Mouse (Mus musculus): ENCODE data around the gene Cdc37. TPM values are rescaled to one million over a fixed set of nuclear protein-coding genes. Genes with fewer than 3 reads are reported as not detected.
"Not testable (repeated sequence)": the region's sequence is repeated elsewhere in the genome, so short reads cannot be mapped to it uniquely, and the experiment has no call there.

Gene Cdc37
- polyA plus RNA-seq (2016; fragmentation: Nextera tagmentation; extraction: Ambion mirVana): 232 and 241 TPM in 2 replicates

DNA sequence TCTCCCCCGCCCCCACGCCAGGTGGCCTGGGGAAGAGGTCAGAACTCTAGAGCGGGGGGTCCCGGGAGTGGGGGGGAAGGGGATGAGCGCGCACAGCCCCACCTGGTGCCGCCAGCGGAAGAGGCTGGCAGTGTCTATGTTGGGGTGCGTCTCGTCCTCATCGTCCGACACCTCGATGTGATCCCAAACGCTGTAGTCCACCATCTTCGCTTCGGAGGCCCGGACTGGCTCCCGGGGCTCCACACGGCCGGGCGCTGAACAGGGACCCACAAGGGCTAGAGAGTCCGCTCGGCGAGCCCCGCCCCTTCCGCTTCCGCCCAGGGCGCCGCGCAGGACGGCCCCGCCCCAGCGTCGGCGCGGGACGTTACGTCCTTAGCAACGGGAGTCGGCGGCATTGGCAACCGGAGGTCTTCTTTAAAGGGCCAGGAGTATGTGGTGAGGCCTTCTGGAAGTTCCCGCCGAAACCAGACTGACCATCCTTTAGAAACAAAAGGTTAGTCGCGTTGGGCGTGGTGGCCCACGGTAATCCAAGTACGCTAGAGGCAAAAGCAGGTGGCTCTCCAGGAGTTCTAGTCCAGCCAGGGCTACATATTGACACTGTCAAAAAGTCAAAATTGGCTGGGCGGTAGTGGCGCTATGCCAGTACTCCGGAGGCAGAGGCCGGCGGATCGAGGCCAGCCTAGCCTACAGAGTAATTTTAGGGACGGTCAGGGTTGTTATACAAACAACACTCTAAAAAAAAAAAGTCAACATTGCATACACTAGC, at the start of gene Cdc37:
Cdc37 (minus strand) TSS at position 329 of the 766 bp plus-strand sequence.
- Histone ChIP-seq H3K4me2 (peak within 1 kb of the TSS; percentile 97), H3K27ac (ENCODE audit: poor library complexity, severe bottlenecking) (peak within 1 kb of the TSS; percentile 53; the same call in 1 of the 2 replicates), H3K9ac (peak within 1 kb of the TSS; percentile 92), H3K36me3 (peaks cover 15% of the 10 kb centered on the region), H3K4me1 (replicated peaks) (peaks cover 61% of the 10 kb centered on the region), H3K4me3 (peak within 1 kb of the TSS; percentile 97), H3K9me3 (replicated peaks) (no peaks in the 10 kb centered on the region), H3K27me3 (replicated peaks) (no peaks in the 10 kb centered on the region)
- WGBS: 3% methylated on average over 56 of the region's 56 CpGs
- peak; percentile 90 for ATAC-seq (ENCODE audit: insufficient number of reproducible peaks, low FRiP score)

DNA sequence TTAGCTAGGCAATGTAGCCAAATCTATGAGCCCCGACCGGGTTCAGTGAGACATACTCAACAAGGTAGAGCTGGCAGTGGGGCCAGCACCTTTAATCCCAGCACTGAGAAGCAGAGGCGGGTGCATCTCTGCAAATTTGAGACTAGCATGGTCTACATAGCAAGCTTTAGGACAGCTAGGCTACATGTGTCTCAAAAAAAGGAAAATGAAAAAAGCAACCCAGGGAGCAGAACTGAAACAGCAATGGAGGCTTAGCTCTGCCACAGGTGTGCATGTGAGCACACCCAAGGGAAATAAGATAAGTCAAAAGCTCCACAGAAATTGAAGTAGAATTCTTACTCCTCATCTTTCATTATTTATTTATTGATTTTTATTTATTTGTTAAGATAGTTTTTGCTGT, 49.2 kb upstream of the Cdc37 start:
- no peak overlapping the region for H3K9ac ChIP-seq
- H3K9me3 ChIP-seq (replicated peaks): no peaks in the 10 kb centered on the region
- H3K4me1 ChIP-seq (replicated peaks): peaks cover 17% of the 10 kb centered on the region
- WGBS: 81% methylated on average over 3 of the region's 3 CpGs
- ATAC-seq (ENCODE audit: insufficient number of reproducible peaks, low FRiP score): no peak
- H3K27me3 ChIP-seq (replicated peaks): no peaks in the 10 kb centered on the region
- no peak overlapping the region for H3K4me3 ChIP-seq
- peaks cover 30% of the 10 kb centered on the region for H3K36me3 ChIP-seq
- H3K27ac ChIP-seq (ENCODE audit: poor library complexity, severe bottlenecking): no peak overlapping the region
- H3K4me2 ChIP-seq: no peak overlapping the region

DNA sequence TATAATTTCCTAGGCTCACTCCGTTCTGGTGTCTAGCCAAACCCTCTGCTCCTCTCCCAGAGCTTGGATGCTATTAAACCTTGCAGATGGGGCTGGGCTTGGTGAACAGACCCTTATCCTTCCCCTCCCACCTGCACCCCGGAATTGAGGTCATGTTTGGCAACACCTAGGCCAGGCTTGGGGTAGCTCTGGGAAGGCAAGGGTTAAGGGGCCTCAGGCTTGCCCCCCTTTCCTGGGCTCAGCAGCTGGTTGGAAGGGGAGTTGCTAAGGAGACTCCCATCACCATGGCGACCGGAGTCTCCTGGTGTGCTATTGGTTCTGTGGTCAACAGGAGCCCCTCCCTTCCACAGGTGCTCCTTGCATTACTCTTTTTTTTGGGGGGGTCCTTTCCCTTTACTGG, 48.2 kb upstream of the Cdc37 start:
- no peak overlapping the region for H3K27ac ChIP-seq (ENCODE audit: poor library complexity, severe bottlenecking)
- 30% methylated on average over 4 of the region's 4 CpGs for WGBS
- peaks cover 28% of the 10 kb centered on the region for H3K36me3 ChIP-seq
- H3K4me3 ChIP-seq: no peak overlapping the region
- H3K27me3 ChIP-seq (replicated peaks): no peaks in the 10 kb centered on the region
- H3K4me1 ChIP-seq (replicated peaks): peaks cover 17% of the 10 kb centered on the region
- H3K9me3 ChIP-seq (replicated peaks): no peaks in the 10 kb centered on the region
- no peak overlapping the region for H3K4me2 ChIP-seq
- no peak for ATAC-seq (ENCODE audit: insufficient number of reproducible peaks, low FRiP score)
- H3K9ac ChIP-seq: no peak overlapping the region

DNA sequence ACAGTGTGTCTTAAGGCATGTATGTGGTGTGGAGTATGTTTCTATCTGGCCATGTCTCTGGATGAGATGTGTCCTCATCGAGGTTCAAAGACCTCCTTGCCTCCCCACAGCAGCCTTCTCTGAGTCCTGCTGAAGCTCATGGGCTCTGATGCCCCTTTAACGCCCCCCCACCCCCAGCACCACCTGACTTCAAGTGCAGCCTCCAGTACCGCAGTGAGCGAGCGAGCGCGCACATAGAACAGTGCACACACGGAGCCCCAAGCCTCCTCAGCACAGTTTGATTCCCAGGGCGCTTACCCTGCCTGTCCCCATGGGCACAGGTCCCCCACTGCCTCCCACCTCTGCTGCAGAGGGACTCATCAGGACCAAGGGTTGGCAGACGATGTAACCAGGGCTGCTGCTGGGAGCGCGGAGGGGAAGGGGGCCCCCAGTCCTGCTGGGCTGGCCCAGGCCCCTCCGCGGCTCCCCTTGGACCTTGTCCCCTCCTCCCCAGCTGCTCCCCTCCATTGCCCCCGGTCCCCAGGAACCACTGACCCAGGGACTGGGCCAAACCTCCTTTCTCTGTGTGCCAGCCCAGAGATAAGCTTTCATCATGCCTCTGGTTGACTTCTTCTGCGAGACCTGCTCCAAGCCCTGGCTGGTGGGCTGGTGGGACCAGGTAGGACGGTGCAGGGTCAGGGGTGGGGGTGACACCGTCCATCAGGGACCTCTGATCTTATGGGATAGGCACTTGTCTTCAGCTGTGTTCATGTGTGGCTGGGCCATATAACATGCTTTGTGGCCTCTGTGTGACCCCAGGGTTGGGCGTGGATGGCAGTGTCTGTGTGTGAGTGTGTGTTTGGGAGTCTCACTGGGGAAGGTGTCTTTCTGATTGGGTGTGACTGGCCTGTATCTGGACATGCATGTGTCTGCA, 47.0 kb upstream of the Cdc37 start:
- H3K9me3 ChIP-seq (replicated peaks): no peaks in the 10 kb centered on the region
- peaks cover 17% of the 10 kb centered on the region for H3K4me1 ChIP-seq (replicated peaks)
- ATAC-seq (ENCODE audit: insufficient number of reproducible peaks, low FRiP score): no peak; the same call in 1 of the 2 replicates
- WGBS: 46% methylated on average over 19 of the region's 19 CpGs
- no peak overlapping the region for H3K27ac ChIP-seq (ENCODE audit: poor library complexity, severe bottlenecking)
- H3K4me3 ChIP-seq: peak overlapping the region; percentile 10
- H3K36me3 ChIP-seq: peaks cover 40% of the 10 kb centered on the region
- 0 out of 2 replicates have a peak overlapping the region, but pooled peaks have one; percentile 18 for H3K9ac ChIP-seq
- no peaks in the 10 kb centered on the region for H3K27me3 ChIP-seq (replicated peaks)
- peak overlapping the region; percentile 47 for H3K4me2 ChIP-seq

DNA sequence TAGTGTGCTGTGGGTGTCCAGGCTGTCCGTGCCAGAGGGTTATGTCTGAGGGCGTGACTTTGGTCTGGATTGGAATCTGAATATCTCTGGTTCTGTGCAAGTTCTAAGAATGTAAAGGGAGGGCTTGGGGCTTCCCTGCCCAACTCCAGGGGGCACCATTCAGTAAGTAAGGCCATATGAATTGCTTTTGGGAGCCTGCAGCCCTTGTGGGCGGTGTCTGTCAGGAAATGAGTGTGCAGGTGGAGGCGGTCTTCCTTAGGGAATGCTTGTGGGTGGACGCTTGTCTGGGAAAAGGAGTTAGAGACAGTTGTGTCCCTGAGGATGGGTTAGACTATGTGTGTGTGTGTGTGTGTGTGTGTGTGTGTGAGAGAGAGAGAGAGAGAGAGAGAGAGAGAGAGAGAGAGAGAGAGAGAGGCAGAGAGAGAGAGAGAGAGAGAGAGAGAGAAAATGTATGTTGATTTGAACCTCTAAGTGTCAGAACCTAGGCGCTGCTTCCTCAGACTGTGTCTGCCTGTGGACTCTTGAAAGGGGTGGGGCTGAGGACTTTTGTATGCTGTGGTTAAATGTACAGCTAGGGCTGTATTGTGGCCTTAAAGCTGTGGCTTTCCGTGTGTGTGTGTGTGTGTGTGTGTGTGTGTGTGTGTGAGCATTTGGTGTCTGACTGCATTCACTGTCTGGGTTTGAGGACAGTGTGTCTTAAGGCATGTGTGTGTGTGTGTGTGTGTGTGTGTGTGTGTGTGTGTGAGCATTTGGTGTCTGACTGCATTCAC, 46.1 kb upstream of the Cdc37 start:
- ATAC-seq (ENCODE audit: insufficient number of reproducible peaks, low FRiP score); H3K4me3 ChIP-seq; H3K9me3 ChIP-seq (replicated peaks); H3K27ac ChIP-seq (ENCODE audit: poor library complexity, severe bottlenecking); H3K9ac ChIP-seq; H3K4me2 ChIP-seq; H3K27me3 ChIP-seq (replicated peaks): not testable (repeated sequence)
- 66% methylated on average over 7 of the region's 7 CpGs for WGBS
- peaks cover 33% of the 10 kb centered on the region for H3K36me3 ChIP-seq
- peaks cover 17% of the 10 kb centered on the region for H3K4me1 ChIP-seq (replicated peaks)

DNA sequence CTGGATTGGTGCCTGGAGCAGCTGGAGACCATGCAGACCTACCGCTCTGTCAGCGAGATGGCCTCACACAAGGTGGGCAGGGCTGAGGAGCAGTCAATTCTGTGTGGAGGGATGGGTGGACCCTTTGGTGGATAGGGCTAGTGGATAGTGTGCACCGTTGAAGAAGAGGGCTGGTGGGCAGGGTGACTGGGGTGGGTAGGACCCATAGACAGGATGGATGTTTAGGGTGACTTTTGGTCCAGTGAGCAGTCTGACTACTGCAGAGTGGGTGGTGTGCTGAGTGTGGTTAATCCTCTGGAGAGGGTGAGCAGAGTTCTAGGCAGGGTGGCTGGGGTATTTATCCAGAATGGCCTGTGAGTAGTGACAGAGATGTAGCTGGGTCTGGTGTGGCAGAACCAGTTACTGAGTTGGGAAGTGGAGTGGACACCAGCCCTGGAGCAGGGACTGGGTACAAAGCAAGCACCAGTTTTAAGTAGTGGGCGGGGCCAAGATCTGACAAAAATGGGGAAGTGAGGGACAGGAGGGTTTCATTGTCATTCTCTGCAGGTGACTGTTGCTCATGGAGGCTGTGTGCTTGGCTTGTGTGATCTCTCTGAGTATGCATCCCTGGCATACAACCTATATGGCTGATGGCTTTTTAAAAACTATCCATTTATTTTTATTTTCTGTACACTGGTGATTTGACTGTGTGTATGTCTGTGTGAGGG, 45.2 kb upstream of the Cdc37 start:
- WGBS: 80% methylated on average over 4 of the region's 4 CpGs
- peaks cover 26% of the 10 kb centered on the region for H3K36me3 ChIP-seq
- no peaks in the 10 kb centered on the region for H3K27me3 ChIP-seq (replicated peaks)
- no peaks in the 10 kb centered on the region for H3K9me3 ChIP-seq (replicated peaks)
- no peak overlapping the region for H3K9ac ChIP-seq
- H3K4me3 ChIP-seq: no peak overlapping the region
- H3K4me1 ChIP-seq (replicated peaks): peaks cover 21% of the 10 kb centered on the region
- no peak for ATAC-seq (ENCODE audit: insufficient number of reproducible peaks, low FRiP score)
- H3K27ac ChIP-seq (ENCODE audit: poor library complexity, severe bottlenecking): no peak overlapping the region
- H3K4me2 ChIP-seq: no peak overlapping the region

DNA sequence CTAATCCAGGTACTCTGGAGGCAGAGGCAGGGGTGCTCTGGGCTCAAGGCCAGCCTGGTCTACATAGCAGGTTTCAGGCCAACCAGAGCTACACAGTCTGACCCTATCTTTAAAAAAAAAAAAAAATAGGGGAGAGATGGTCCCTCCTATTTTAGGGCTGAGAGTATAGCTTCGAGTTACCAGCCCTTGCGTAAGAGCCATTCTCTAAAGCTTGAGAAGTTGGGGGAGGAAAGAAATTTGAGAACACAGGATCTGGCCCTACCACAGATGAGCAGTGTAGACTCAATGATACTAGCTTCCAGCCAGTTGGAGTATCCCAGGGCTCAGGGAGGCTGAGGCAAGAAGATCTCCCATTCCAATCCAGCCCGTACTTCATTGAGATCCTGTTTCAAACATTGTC, 44.0 kb upstream of the Cdc37 start:
- H3K4me3 ChIP-seq: no peak overlapping the region
- H3K4me1 ChIP-seq (replicated peaks): peaks cover 21% of the 10 kb centered on the region
- WGBS: 88% methylated on average over 3 of the region's 3 CpGs
- H3K9me3 ChIP-seq (replicated peaks): no peaks in the 10 kb centered on the region
- H3K36me3 ChIP-seq: peaks cover 22% of the 10 kb centered on the region
- H3K27ac ChIP-seq (ENCODE audit: poor library complexity, severe bottlenecking): no peak overlapping the region
- H3K9ac ChIP-seq: no peak overlapping the region
- H3K4me2 ChIP-seq: no peak overlapping the region
- no peaks in the 10 kb centered on the region for H3K27me3 ChIP-seq (replicated peaks)
- ATAC-seq (ENCODE audit: insufficient number of reproducible peaks, low FRiP score): no peak

DNA sequence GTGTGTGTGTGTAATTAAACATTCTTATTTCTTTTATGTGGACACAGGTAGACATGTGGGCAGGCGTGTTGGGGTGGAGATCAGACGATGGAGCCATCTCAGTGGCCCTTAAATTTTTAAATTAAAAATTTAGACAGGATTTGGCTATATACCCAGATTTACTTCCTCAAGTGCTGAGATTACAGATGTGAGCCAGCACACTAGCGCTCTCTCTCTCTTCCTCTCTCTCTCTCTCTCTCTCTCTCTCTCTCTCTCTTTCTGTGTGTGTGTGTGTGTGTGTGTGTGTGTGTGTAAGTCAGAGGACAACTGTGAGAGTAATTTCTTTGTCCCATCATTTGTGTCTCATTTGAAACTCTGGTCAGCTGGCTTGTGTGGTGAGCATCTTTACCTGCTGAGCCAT, 40.9 kb upstream of the Cdc37 start:
- peaks cover 14% of the 10 kb centered on the region for H3K4me1 ChIP-seq (replicated peaks)
- peaks cover 22% of the 10 kb centered on the region for H3K36me3 ChIP-seq
- no peak overlapping the region for H3K27ac ChIP-seq (ENCODE audit: poor library complexity, severe bottlenecking)
- H3K9ac ChIP-seq: no peak overlapping the region
- ATAC-seq (ENCODE audit: insufficient number of reproducible peaks, low FRiP score): no peak
- no peak overlapping the region for H3K4me2 ChIP-seq
- H3K27me3 ChIP-seq (replicated peaks): 0 out of 2 replicates have a peak, but pooled peaks cover 2% of the 10 kb centered on the region
- no peaks in the 10 kb centered on the region for H3K9me3 ChIP-seq (replicated peaks)
- WGBS: 87% methylated on average over 3 of the region's 3 CpGs
- H3K4me3 ChIP-seq: no peak overlapping the region

DNA sequence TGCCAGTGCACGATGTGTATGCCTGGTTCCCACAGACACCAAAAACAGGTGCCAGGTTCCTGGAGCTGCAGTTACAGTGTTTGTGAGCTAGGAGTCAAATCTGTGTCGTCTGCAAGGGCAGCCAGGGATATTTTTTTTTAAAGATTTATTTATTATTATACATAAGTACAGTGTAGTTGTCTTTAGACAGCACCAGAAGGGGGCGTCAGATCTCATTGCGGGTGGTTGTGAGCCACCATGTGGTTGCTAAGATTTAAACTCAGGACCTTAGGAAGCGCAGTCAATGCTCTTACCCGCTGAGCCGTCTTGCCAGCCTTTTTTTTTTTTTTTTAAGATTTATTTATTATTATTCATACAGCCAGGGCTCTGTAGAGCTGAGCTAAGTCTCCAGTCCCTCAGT, 40.1 kb upstream of the Cdc37 start:
- H3K9me3 ChIP-seq (replicated peaks): no peaks in the 10 kb centered on the region
- H3K9ac ChIP-seq: no peak overlapping the region
- ATAC-seq (ENCODE audit: insufficient number of reproducible peaks, low FRiP score): no peak
- no peak overlapping the region for H3K4me2 ChIP-seq
- 42% methylated on average over 7 of the region's 7 CpGs for WGBS
- H3K36me3 ChIP-seq: peaks cover 22% of the 10 kb centered on the region
- H3K27ac ChIP-seq (ENCODE audit: poor library complexity, severe bottlenecking): no peak overlapping the region
- H3K4me3 ChIP-seq: no peak overlapping the region
- peaks cover 19% of the 10 kb centered on the region for H3K4me1 ChIP-seq (replicated peaks)
- H3K27me3 ChIP-seq (replicated peaks): 0 out of 2 replicates have a peak, but pooled peaks cover 3% of the 10 kb centered on the region

DNA sequence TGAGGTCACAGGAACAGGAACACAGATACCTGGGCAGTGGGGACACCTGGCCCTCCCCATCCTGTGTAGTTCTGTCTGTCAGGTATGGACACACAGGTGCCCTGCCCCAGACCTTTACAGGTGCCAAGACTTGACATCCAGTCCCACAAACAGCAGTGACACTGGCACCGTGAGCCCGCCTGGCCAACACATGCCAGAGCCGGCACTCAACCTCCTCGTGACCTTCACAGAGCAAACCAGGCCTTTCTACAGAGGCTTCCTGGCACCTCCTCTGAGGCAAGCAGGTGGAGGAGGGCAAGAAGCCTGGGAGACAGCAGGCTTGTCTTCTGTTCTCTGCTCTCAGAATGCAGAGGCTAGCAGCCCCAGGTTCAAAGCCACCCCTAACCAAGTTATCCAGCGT, 35.7 kb upstream of the Cdc37 start:
- Histone ChIP-seq H3K9me3 (replicated peaks) (no peaks in the 10 kb centered on the region), H3K36me3 (no peaks in the 10 kb centered on the region), H3K27me3 (replicated peaks) (0 out of 2 replicates have a peak, but pooled peaks cover 12% of the 10 kb centered on the region), H3K4me3 (no peak overlapping the region), H3K4me2 (no peak overlapping the region), H3K27ac (ENCODE audit: poor library complexity, severe bottlenecking) (no peak overlapping the region), H3K9ac (no peak overlapping the region), H3K4me1 (replicated peaks) (peaks cover 51% of the 10 kb centered on the region)
- no peak for ATAC-seq (ENCODE audit: insufficient number of reproducible peaks, low FRiP score)
- 82% methylated on average over 5 of the region's 5 CpGs for WGBS

Data from heart, embryonic 12.5 days (tissue).